Mouse (Mus musculus): ENCODE data around the gene Eng. TPM values are rescaled to one million over a fixed set of nuclear protein-coding genes. Genes with fewer than 3 reads are reported as not detected.

Gene Eng
- polyA plus RNA-seq, 1 experiment from 2014 or later: 24.7 TPM

DNA sequence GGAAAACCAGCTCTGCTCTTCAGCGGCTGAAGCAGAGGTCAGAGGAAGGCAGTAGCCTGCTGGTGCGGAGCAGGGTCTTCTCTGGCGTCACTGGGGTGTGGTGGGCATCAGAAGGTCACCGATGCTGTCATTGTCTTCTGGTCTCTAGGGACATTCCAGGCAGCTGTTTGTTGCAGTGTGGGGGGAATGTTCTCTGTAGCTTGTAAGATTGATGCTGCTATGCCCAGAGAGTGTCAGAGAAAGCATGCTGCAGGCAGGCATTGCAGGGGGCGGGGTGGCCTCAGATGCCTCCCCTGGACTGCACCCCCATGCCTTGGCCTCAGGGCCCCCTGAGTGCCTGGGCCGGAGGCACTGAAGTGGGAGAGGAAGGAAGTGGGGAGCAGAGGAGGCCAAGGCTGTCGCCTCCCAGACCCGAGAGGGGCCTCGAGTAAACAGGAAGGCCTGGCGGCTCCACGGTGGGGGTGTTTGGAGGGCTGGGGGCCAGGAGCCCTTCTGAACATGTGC, 8.6 kb upstream of the Eng start:
- no peaks in the 10 kb centered on the region for H3K36me3 ChIP-seq (replicated peaks)
- H3K27me3 ChIP-seq (ENCODE audit: poor library complexity, severe bottlenecking): no peaks in the 10 kb centered on the region
- H3K27ac ChIP-seq: peak overlapping the region; percentile 78
- no peak for DNase-seq (ENCODE audit: extremely low spot score, low spot score)
- 60% methylated on average over 11 of the region's 11 CpGs for WGBS
- H3K9me3 ChIP-seq: no peaks in the 10 kb centered on the region
- H3K4me1 ChIP-seq: peaks cover 27% of the 10 kb centered on the region
- no peak overlapping the region for H3K4me3 ChIP-seq

DNA sequence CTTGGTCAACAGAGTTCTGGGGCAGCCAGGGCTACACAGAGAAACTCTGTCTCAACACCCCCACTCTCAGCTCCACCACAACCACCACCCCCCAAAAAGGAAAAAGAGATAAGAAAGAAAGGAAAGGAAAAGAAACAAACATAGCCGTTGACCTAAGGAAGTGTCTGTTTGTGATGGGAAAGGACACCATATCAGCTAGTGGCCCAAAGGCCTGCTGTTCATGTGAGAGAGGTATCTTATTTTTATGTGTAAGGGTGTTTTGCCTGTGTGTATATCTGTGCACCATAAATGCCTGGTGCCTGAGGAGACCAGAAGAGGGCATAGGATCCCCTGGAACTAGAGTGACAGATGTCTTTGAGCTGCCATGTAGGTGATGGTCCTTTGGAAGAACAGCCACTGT, 6.8 kb upstream of the Eng start:
- Histone ChIP-seq H3K27me3 (ENCODE audit: poor library complexity, severe bottlenecking) (no peaks in the 10 kb centered on the region), H3K4me1 (peaks cover 18% of the 10 kb centered on the region), H3K9me3 (no peaks in the 10 kb centered on the region), H3K27ac (no peak overlapping the region), H3K36me3 (replicated peaks) (no peaks in the 10 kb centered on the region), H3K4me3 (no peak overlapping the region)
- no peak for DNase-seq (ENCODE audit: extremely low spot score, low spot score)
- WGBS: 94% methylated on average over 1 of the region's 1 CpGs

DNA sequence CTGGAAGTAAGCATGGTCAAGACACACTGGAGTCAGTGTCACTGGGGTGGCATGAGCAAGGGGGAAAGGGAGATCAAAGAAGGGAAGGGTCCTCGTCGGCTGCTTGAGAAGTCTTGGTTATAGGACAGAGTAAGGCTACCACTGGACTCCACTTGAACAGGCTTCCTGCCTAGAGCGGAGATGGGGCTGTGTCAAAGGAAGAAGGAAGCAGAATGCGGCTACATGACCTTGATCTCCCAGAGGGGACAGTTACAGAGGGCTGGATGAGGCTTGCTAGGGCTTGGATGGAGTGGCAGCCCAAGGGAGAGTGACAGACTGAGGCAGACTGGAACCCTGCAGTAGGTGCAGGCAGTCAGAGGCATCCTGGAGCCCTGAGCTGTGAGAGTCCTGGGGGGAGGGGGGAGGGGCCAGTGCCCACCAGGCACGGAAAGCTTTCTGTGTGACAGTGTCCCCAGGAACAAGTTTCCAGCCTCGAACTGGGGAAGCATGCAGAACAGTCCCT, 5.8 kb upstream of the Eng start:
- H3K27ac ChIP-seq: 0 out of 2 replicates have a peak overlapping the region, but pooled peaks have one; percentile 40
- WGBS: 68% methylated on average over 6 of the region's 6 CpGs
- peaks cover 20% of the 10 kb centered on the region for H3K4me1 ChIP-seq

DNA sequence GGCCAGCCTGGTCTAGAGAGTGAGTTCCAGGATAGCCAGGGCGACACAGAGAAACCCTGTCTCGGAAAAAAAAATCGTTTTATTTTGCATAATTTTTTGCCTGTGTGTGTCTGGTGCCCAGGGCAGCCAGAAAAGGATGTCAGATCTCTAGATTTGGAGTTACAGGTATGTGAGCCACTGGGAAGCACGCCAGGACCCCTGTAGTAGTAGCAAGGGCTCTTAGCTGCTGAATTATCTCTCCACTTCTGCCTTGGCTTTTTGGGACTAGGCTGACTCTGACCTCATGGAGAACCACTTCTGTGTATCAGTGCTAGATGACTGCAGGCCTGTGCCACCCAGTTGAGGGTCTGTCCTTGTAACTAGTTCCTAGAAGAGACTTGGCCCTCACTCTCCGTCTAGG, 4.6 kb upstream of the Eng start:
- Histone ChIP-seq H3K36me3 (replicated peaks) (no peaks in the 10 kb centered on the region), H3K27me3 (ENCODE audit: poor library complexity, severe bottlenecking) (no peaks in the 10 kb centered on the region), H3K4me1 (peaks cover 26% of the 10 kb centered on the region), H3K9me3 (no peaks in the 10 kb centered on the region), H3K27ac (no peak overlapping the region), H3K4me3 (no peak overlapping the region)
- 81% methylated on average over 5 of the region's 5 CpGs for WGBS
- DNase-seq (ENCODE audit: extremely low spot score, low spot score): no peak

More for the DNA sequence above, 5.8 kb upstream of the Eng start:
- no peak for DNase-seq (ENCODE audit: extremely low spot score, low spot score)
- H3K27me3 ChIP-seq (ENCODE audit: poor library complexity, severe bottlenecking): no peaks in the 10 kb centered on the region
- H3K9me3 ChIP-seq: no peaks in the 10 kb centered on the region
- no peak overlapping the region for H3K4me3 ChIP-seq
- H3K36me3 ChIP-seq (replicated peaks): no peaks in the 10 kb centered on the region

DNA sequence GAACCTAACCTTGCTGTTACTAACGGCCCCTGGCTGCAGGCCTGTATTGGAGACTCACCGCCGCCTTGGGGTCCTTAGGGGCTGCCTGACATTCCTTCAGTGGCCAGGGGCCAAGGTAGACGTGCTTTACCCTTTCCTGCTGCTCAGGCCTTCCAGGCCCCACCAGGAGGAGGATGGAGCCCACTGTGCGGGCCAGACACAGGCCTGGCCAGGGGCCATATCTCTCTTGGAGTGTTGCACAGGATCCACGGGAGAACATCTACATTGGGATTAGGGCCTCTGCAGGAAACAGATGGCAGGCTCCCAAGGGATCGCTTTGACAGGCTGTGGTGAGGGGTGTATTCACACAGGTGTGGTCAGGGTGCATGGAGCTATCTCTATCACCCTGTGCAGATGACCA, 3.6 kb upstream of the Eng start:
- H3K27ac ChIP-seq: 0 out of 2 replicates have a peak overlapping the region, but pooled peaks have one; percentile 16
- peaks cover 24% of the 10 kb centered on the region for H3K4me1 ChIP-seq
- H3K9me3 ChIP-seq: no peaks in the 10 kb centered on the region
- DNase-seq (ENCODE audit: extremely low spot score, low spot score): no peak
- 79% methylated on average over 7 of the region's 7 CpGs for WGBS
- H3K27me3 ChIP-seq (ENCODE audit: poor library complexity, severe bottlenecking): no peaks in the 10 kb centered on the region
- no peaks in the 10 kb centered on the region for H3K36me3 ChIP-seq (replicated peaks)
- H3K4me3 ChIP-seq: no peak overlapping the region

DNA sequence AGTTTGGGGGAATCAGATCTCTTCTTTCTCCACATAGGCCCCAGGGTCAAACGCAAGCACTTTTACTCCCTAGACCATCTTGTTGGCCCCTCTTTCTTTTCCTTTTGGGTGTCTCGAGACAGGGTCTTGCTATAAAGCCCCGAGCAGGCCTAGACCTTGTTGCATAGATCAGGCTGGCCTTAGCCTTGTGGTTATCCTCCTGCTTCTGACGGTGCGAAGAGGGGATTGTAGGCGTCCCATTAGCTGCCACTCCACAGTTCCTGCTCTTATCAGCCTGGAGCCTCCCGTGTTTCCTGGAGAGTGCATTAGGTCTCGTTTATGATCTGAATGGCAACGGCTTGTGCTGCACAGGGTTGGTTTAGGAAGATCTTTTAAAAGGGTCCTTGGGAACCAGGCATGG, 2.3 kb upstream of the Eng start:
- Histone ChIP-seq H3K9me3 (no peaks in the 10 kb centered on the region), H3K27ac (no peak overlapping the region), H3K4me3 (no peak overlapping the region), H3K4me1 (peaks cover 20% of the 10 kb centered on the region), H3K36me3 (replicated peaks) (no peaks in the 10 kb centered on the region), H3K27me3 (ENCODE audit: poor library complexity, severe bottlenecking) (no peaks in the 10 kb centered on the region)
- no peak for DNase-seq (ENCODE audit: extremely low spot score, low spot score)
- WGBS: 89% methylated on average over 9 of the region's 9 CpGs

DNA sequence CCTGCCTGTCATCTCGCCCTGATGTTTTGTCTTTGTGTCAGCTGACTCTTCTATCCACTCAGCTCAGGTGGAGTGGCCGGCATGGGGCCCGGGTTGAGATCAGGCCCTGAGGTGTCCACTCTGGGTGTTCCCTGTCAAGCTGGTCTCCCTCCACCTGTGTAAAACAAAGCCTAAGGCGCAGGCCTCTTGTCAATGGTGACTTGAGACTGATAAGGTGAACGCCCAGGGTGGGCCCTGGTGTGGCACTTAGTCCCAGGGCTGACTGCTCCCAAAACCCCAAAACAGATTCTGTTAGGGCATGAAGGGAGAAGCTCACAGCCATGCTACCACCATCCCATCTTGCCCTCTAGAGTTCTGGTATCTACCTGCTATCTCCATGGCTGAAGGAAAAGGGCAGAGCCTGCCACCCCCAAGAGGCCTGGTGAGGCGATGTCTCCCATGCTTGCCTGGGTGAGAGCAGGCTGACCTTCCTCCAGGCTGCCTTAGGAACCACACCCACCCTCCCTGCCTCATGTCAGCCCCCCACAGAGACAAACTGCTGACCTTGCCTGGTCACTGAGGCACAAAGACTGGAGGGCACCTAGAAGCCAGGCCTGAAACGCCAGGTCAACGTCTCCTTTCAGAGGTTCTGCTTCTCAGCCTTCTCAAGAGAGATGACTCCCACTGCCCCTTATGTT, 1.5 kb upstream of the Eng start:
- Histone ChIP-seq H3K27ac (0 out of 2 replicates have a peak overlapping the region, but pooled peaks have one; percentile 17), H3K9me3 (no peaks in the 10 kb centered on the region), H3K4me1 (peaks cover 20% of the 10 kb centered on the region), H3K36me3 (replicated peaks) (no peaks in the 10 kb centered on the region), H3K4me3 (no peak overlapping the region), H3K27me3 (ENCODE audit: poor library complexity, severe bottlenecking) (no peaks in the 10 kb centered on the region)
- 91% methylated on average over 8 of the region's 8 CpGs for WGBS
- no peak for DNase-seq (ENCODE audit: extremely low spot score, low spot score)

DNA sequence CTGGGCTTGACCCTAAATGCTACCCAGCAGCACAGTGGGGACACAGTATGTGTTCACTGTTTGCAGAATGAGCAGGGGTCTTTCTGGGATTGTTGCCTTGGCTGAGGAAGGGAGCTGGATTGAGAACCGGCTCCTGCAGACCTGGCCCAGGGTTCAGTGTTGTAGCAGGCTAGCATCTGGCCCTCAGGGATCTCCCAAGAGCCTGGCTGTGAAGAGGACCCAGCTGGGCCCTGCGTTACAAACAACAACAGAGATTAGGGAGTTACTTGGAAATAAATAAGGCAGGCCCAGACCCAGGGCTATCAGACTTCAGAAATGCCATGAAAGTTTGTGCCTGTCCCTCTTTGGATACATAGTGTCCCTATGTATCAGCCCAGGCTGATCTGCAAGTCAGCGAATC, 748 bp upstream of the Eng start:
- WGBS: 76% methylated on average over 3 of the region's 3 CpGs
- Histone ChIP-seq H3K4me1 (peaks cover 18% of the 10 kb centered on the region), H3K27ac (0 out of 2 replicates have a peak overlapping the region, but pooled peaks have one; percentile 17), H3K9me3 (no peaks in the 10 kb centered on the region), H3K36me3 (replicated peaks) (no peaks in the 10 kb centered on the region), H3K27me3 (ENCODE audit: poor library complexity, severe bottlenecking) (no peaks in the 10 kb centered on the region), H3K4me3 (no peak overlapping the region)
- no peak for DNase-seq (ENCODE audit: extremely low spot score, low spot score)

DNA sequence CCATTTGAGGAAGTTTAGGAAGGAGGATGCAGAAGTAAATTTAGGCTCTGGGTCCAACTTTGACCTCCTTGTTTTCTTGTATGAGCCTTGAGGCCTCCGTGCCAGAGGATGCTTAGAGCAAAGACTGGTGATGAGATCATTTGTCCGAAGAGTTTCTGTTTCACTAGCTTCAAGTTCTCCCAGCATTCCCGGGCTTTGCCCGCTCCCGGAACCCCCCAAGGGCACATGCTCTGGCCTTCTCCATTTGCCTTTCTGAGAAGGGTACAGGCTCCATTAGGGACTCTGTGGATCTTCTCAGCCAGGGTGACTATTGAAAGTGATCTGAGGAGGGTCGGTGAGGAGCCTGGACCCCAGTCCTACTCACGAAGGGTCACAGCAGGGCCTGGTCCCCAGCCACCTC, 971 bp downstream of the Eng start:
- Histone ChIP-seq H3K27ac (0 out of 2 replicates have a peak overlapping the region, but pooled peaks have one; percentile 13), H3K4me3 (peak overlapping the region; percentile 32), H3K9me3 (no peaks in the 10 kb centered on the region), H3K27me3 (ENCODE audit: poor library complexity, severe bottlenecking) (no peaks in the 10 kb centered on the region), H3K4me1 (peaks cover 17% of the 10 kb centered on the region), H3K36me3 (replicated peaks) (no peaks in the 10 kb centered on the region)
- no peak for DNase-seq (ENCODE audit: extremely low spot score, low spot score)
- WGBS: 90% methylated on average over 7 of the region's 7 CpGs

DNA sequence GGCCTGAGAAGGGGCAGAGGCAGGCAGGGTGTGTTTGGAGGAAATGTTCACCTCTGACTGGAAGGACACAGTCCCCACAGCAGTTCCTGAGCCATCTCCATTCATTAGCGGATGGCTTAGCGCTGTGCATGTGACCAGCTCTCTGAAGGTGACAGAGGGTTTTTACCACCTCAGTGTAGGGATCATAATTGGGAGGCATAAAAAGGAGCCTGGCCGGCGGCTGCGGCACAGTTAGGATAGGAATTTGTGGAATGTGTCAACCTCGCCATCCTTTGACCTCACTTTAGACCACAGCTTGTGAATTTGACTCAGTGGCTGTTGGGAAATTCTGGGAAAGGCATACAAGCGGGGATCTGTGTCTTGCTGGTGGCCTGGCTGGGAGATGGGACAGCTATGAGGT, 7.4 kb downstream of the Eng start:
- H3K9me3 ChIP-seq: no peaks in the 10 kb centered on the region
- H3K4me3 ChIP-seq: no peak overlapping the region
- H3K4me1 ChIP-seq: peaks cover 32% of the 10 kb centered on the region
- H3K27ac ChIP-seq: peak overlapping the region; percentile 76
- H3K27me3 ChIP-seq (ENCODE audit: poor library complexity, severe bottlenecking): no peaks in the 10 kb centered on the region
- 47% methylated on average over 7 of the region's 7 CpGs for WGBS
- no peaks in the 10 kb centered on the region for H3K36me3 ChIP-seq (replicated peaks)
- DNase-seq (ENCODE audit: extremely low spot score, low spot score): no peak

DNA sequence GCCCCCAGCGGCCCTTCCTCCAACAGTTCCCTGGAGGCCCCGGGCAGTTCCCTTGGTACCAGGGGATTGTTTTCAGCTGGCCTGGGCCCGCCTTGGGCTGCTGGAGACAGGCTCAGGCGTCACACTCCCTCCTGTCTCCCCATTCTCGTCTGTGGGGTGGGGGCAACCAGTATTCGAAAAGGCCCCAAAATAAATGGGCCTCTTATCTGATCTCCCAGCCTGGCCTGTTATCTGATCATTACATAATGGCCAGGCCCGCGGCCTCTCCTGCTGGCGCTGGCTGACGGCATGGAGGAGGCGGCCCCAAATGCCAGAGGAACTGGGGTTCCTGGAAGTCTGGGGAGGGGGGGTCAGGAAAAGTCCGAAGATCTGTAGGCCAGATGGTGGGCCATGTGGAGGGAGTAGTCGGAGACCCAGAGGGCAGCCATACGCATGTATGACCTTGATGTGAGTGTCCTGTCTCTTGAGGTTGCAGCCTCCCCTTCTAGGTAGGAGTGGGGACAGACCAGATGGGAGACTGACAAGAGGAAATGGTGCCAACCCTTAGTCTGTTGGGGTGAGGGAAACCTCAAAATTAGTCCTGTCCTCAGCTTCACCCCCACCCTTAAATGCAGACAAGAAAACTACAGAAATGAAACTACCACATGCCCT, 8.5 kb downstream of the Eng start:
- no peaks in the 10 kb centered on the region for H3K27me3 ChIP-seq (ENCODE audit: poor library complexity, severe bottlenecking)
- DNase-seq (ENCODE audit: extremely low spot score, low spot score): no peak
- H3K36me3 ChIP-seq (replicated peaks): no peaks in the 10 kb centered on the region
- H3K27ac ChIP-seq: peak overlapping the region; percentile 76
- H3K4me3 ChIP-seq: no peak overlapping the region
- H3K4me1 ChIP-seq: peaks cover 32% of the 10 kb centered on the region
- no peaks in the 10 kb centered on the region for H3K9me3 ChIP-seq
- 85% methylated on average over 14 of the region's 14 CpGs for WGBS

DNA sequence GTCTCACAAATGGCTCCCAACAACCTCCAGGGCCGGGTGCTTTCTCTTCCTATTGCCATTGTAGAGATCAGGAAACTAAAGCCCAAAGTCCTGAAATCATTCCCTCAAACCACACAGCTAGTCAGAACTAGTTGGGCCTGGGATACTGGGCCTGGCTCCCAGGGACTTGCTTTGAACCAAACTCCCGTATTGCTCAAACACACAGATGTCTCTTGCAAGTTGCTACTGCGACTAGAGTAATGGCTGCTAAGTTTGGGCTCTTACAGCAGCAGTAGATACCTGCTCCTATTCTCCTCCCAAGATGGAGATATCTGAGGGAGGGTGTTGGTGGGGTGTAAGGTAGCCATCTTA, 9.0 kb downstream of the Eng start:
- 88% methylated on average over 3 of the region's 3 CpGs for WGBS
- Histone ChIP-seq H3K4me1 (peaks cover 32% of the 10 kb centered on the region), H3K4me3 (no peak overlapping the region), H3K9me3 (no peaks in the 10 kb centered on the region), H3K27ac (peak overlapping the region; percentile 76), H3K27me3 (ENCODE audit: poor library complexity, severe bottlenecking) (no peaks in the 10 kb centered on the region), H3K36me3 (replicated peaks) (no peaks in the 10 kb centered on the region)
- DNase-seq (ENCODE audit: extremely low spot score, low spot score): no peak

DNA sequence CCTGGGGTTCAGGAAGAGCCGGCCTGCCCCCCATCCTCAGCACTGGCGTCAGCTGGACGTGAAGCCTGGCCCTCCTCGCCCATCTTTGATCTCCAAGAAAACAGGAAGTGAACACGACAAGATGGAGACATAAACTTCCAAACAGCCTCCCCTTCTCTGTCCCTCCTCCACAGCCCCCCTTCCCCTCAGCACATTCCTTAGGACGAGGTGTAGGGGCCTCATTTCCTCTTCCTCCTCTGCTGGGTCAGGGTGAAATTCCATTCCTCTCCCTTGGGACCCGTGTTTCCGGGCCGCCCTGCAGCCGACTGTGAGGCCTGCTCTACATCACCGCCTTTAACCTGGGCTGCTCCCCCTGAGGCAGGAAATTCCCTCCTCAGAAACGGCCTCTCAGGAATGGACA, 9.4 kb downstream of the Eng start:
- DNase-seq (ENCODE audit: extremely low spot score, low spot score): no peak
- H3K4me3 ChIP-seq: no peak overlapping the region
- 61% methylated on average over 12 of the region's 12 CpGs for WGBS
- peak overlapping the region; percentile 76 for H3K27ac ChIP-seq
- H3K9me3 ChIP-seq: no peaks in the 10 kb centered on the region
- H3K4me1 ChIP-seq: peaks cover 32% of the 10 kb centered on the region
- H3K36me3 ChIP-seq (replicated peaks): no peaks in the 10 kb centered on the region
- H3K27me3 ChIP-seq (ENCODE audit: poor library complexity, severe bottlenecking): no peaks in the 10 kb centered on the region
